Mouse (Mus musculus) hindbrain, postnatal 0 days (tissue): ENCODE results near the gene Arhgef25. TPM values are rescaled to one million over a fixed set of nuclear protein-coding genes. Genes with fewer than 3 reads are reported as not detected.

Experiments
- ATAC-seq: fragments of 200-750 bp; cut with Nextera tagmentation; 2 replicates; pipeline ENCODE4 v1.8.0; 2017; ENCODE audit warnings: mild to moderate bottlenecking, moderate TSS enrichment, moderate library complexity
- DNase-seq: peaks from one replicate; pipeline ENCODE4 v3.0.0-alpha.2; 2015; ENCODE audit warnings: low spot score
- H3K27ac ChIP-seq: fragments of 300-500 bp; sonication (generic); 2 replicates; pipeline ENCODE4 v1.5.1; 2014; ENCODE audit warnings: mild to moderate bottlenecking
- H3K27me3 ChIP-seq: fragments of 300-500 bp; sonication (generic); 2 replicates; pipeline ENCODE4 v1.6.1; 2014; ENCODE audit warnings: low read length, mixed read lengths; ENCODE audit not compliant: insufficient read depth
- H3K36me3 ChIP-seq: fragments of 300-500 bp; sonication (generic); 2 replicates; pipeline ENCODE4 v1.6.1; 2014; ENCODE audit warnings: low read length, mixed read lengths; ENCODE audit not compliant: insufficient read depth
- H3K4me1 ChIP-seq: fragments of 300-500 bp; sonication (generic); 2 replicates; pipeline ENCODE4 v1.6.1; 2014; ENCODE audit warnings: antibody characterized with exemption, low read length, mixed read lengths; ENCODE audit not compliant: insufficient read depth
- H3K4me2 ChIP-seq: fragments of 300-500 bp; sonication (generic); 2 replicates; pipeline ENCODE4 v1.6.1; 2014; ENCODE audit warnings: low read depth, mild to moderate bottlenecking, low read length, moderate library complexity, mixed read lengths
- H3K4me3 ChIP-seq: fragments of 300-500 bp; sonication (generic); 2 replicates; pipeline ENCODE4 v1.5.1; 2014; ENCODE audit warnings: low read length
- H3K9ac ChIP-seq: fragments of 300-500 bp; sonication (generic); replicated peaks from 2 replicates; pipeline ENCODE4 v1.6.1; 2014; ENCODE audit warnings: mild to moderate bottlenecking, low read length, moderate library complexity, mixed read lengths
- H3K9me3 ChIP-seq: fragments of 300-500 bp; sonication (generic); 2 replicates; pipeline ENCODE4 v1.6.1; 2016; ENCODE audit warnings: low read length, mixed read lengths
- CTCF ChIP-seq: IDR thresholded peaks from 2 replicates; pipeline ENCODE4 v1.5.1; 2016; ENCODE audit warnings: antibody characterized with exemption, control low read depth, low read depth
- WGBS: fragments of 180-500 bp; shearing (Covaris S2); extraction: QIAGEN DNeasy Blood & Tissue Kit; methylation state at CpG from one replicate; pipeline ENCODE4 v1.1.7; 2014; 5-methylcytosine and 5-hydroxymethylcytosine counted together
- polyA plus RNA-seq: library from polyadenylated mRNA; unstranded; fragments of >200 nt; fragmentation: Nextera tagmentation; extraction: Ambion mirVana; gene quantifications from 2 replicates; pipeline ENCODE4 v1.2.1, GENCODE M21; 2015
- total RNA-seq: library from RNA; depleted of rRNA; stranded (reverse); fragments of >200 nt; gene quantifications from 2 replicates; pipeline ENCODE4 v1.2.3, GENCODE M21; 2014

The Arhgef25 gene
- total and polyA plus RNA-seq, 2 experiments from 2014 or later = 20.3 to 61.0 TPM

GRCm38 (mm10) chr10:127199068-127199467, 9.2 kb upstream of the Arhgef25 start:
- Histone ChIP-seq H3K27me3 (no peaks in the 10 kb centered on the region), H3K27ac (peak overlapping the region; percentile 43; the same call in 1 of the 2 replicates), H3K9me3 (no peaks in the 10 kb centered on the region), H3K9ac (no peak overlapping the region), H3K4me2 (no peak overlapping the region), H3K4me1 (peaks cover 9% of the 10 kb centered on the region), H3K36me3 (peaks cover 13% of the 10 kb centered on the region; the same call in 1 of the 2 replicates), H3K4me3 (no peak overlapping the region)
- TF ChIP-seq CTCF = no peak
- DNase-seq (peak; percentile 40), ATAC-seq (peak; percentile 52)
- WGBS = 66% methylated on average over 5 of the region's 5 CpGs

GRCm38 (mm10) chr10:127198492-127198891, 8.6 kb upstream of the Arhgef25 start:
- H3K27ac ChIP-seq = peak overlapping the region; percentile 37; the same call in 1 of the 2 replicates
- 73% methylated on average over 2 of the region's 2 CpGs for WGBS
- no peak overlapping the region for H3K4me2 ChIP-seq
- H3K4me1 ChIP-seq = peaks cover 9% of the 10 kb centered on the region
- H3K4me3 ChIP-seq = no peak overlapping the region
- no peaks in the 10 kb centered on the region for H3K9me3 ChIP-seq
- no peaks in the 10 kb centered on the region for H3K27me3 ChIP-seq
- no peak for TF ChIP-seq CTCF
- ATAC-seq (no peak), DNase-seq (no peak)
- no peak overlapping the region for H3K9ac ChIP-seq
- H3K36me3 ChIP-seq = peaks cover 13% of the 10 kb centered on the region; the same call in 1 of the 2 replicates

- H3K4me1 ChIP-seq = peaks cover 9% of the 10 kb centered on the region
- ATAC-seq (no peak), DNase-seq (no peak)
- H3K27ac ChIP-seq = peak overlapping the region; percentile 36; the same call in 1 of the 2 replicates
- no peaks in the 10 kb centered on the region for H3K9me3 ChIP-seq
- 78% methylated on average over 11 of the region's 11 CpGs for WGBS
- H3K9ac ChIP-seq = no peak overlapping the region
- H3K36me3 ChIP-seq = peaks cover 10% of the 10 kb centered on the region; the same call in 1 of the 2 replicates
- no peaks in the 10 kb centered on the region for H3K27me3 ChIP-seq
- no peak overlapping the region for H3K4me2 ChIP-seq
- no peak overlapping the region for H3K4me3 ChIP-seq
- no peak for TF ChIP-seq CTCF
These were observed 7.7 kb upstream of the Arhgef25 start for GRCm38 (mm10) chr10:127197505-127198110.

GRCm38 (mm10) chr10:127197104-127197503, 7.2 kb upstream of the Arhgef25 start:
- no peak overlapping the region for H3K4me3 ChIP-seq
- H3K4me2 ChIP-seq = no peak overlapping the region
- WGBS = 86% methylated on average over 8 of the region's 8 CpGs
- peaks cover 9% of the 10 kb centered on the region for H3K4me1 ChIP-seq
- peaks cover 5% of the 10 kb centered on the region; the same call in 1 of the 2 replicates for H3K36me3 ChIP-seq
- TF ChIP-seq CTCF = no peak
- no peaks in the 10 kb centered on the region for H3K9me3 ChIP-seq
- H3K27ac ChIP-seq = peak overlapping the region; percentile 36
- ATAC-seq (no peak), DNase-seq (no peak)
- no peak overlapping the region for H3K9ac ChIP-seq
- no peaks in the 10 kb centered on the region for H3K27me3 ChIP-seq

GRCm38 (mm10) chr10:127196392-127196791, 6.5 kb upstream of the Arhgef25 start:
- peak overlapping the region; percentile 91 for H3K27ac ChIP-seq
- H3K36me3 ChIP-seq = peaks cover 3% of the 10 kb centered on the region; the same call in 1 of the 2 replicates
- ATAC-seq (peak; percentile 75), DNase-seq (peak; percentile 78)
- H3K9ac ChIP-seq = peak overlapping the region; percentile 98
- H3K4me3 ChIP-seq = peak overlapping the region; percentile 93
- peaks cover 9% of the 10 kb centered on the region for H3K4me1 ChIP-seq
- TF ChIP-seq CTCF = no peak
- peak overlapping the region; percentile 99 for H3K4me2 ChIP-seq
- 3% methylated on average over 5 of the region's 5 CpGs for WGBS
- H3K27me3 ChIP-seq = no peaks in the 10 kb centered on the region
- no peaks in the 10 kb centered on the region for H3K9me3 ChIP-seq

- peaks cover 5% of the 10 kb centered on the region for H3K36me3 ChIP-seq
- peaks cover 9% of the 10 kb centered on the region for H3K4me1 ChIP-seq
- H3K4me2 ChIP-seq = peak within 1 kb of the TSS; percentile 99
- peak within 1 kb of the TSS; percentile 98 for H3K9ac ChIP-seq
- H3K27ac ChIP-seq = peak within 1 kb of the TSS; percentile 91
- no peaks in the 10 kb centered on the region for H3K27me3 ChIP-seq
- WGBS = under 1% methylated on average over 33 of the region's 47 CpGs
- no peaks in the 10 kb centered on the region for H3K9me3 ChIP-seq
- ATAC-seq (peak; percentile 67), DNase-seq (peak; percentile 69)
- peak; percentile 12; the same call in 1 of the 2 replicates for TF ChIP-seq CTCF
- H3K4me3 ChIP-seq = peak within 1 kb of the TSS; percentile 93
These were observed 5.6 kb upstream of the Arhgef25 start, which contains the start of gene Dtx3 for GRCm38 (mm10) chr10:127195328-127196129. TSS of gene Dtx3 (minus strand) at chr10:127195728.
